Mouse (Mus musculus): Measurements from ENCODE around the gene Mrpl46.

Mrpl46 gene

GRCm38 (mm10) chr7:78769075-78769652 lies 14.2 kb downstream of the Mrpl46 start:
- no peak for DNase-seq (ENCODE audit: low read depth in 2 of 2, low spot score in 2 of 2)

DNA sequence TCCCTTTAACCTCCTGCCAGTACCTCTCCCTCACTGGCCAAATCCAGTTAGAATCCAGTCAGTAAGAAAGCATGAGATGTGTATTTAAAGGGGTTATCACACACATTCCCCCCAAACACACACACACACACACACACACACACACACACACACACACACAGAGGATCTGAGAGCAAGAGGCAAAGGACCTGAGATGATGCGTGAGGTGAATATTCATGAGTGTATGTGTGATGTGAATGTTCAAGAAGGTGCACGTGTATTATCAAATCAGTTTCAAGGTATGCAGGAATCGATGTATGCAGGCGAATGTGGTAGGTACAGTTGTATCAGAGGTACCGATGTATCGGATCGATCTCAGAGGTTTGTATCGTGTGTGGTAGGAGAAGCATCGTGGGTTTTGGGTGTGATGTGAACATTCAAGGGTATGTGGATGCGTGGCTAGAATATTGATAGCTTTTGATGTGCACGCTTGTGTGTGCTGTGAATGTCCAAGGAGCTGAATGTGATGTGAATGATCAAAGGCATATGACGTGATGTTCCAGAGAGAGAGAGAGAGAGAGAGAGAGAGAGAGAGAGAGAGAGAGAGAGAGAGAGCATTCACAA lies 15.3 kb downstream of the Mrpl46 start:
- no peak for DNase-seq (ENCODE audit: low read depth in 2 of 2, low spot score in 2 of 2)

DNA sequence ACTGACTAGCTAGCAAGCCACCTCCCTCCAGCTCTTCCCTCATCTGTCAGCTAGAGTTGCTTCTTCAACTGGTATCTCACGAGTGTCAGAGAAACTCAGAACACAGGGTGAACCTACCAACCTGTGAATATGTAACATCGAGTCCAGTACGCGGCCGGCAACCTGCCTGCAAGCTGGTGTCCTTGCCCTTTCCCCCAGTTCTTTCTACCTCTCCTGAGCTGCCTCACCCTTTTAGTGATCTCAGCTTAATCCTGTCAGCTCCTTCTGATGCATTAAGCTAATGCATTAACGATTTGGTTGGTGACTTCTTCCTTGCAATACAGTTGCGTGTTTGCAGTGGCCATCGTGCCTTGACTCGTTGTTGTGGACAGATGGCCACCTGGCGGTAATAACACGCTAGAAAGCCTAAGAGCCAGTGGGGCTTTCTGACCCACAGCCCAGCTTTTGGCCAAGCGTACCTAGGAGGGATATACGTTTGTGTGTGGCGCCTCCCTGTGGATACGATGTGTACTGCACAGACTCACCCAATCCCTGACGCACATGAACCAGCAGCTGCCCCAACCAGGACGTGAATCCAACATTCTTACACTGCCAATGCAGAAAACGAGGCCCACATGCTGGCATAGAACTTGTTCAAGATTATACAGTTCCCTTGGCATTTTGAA lies 17.2 kb downstream of the Mrpl46 start:
- peak; percentile 60 to 79 for DNase-seq (ENCODE audit: low read depth in 2 of 2, low spot score in 2 of 2)

GRCm38 (mm10) chr7:78765215-78765631 lies 18.1 kb downstream of the Mrpl46 start:
- no peak for DNase-seq (ENCODE audit: low read depth in 2 of 2, low spot score in 2 of 2)

DNA sequence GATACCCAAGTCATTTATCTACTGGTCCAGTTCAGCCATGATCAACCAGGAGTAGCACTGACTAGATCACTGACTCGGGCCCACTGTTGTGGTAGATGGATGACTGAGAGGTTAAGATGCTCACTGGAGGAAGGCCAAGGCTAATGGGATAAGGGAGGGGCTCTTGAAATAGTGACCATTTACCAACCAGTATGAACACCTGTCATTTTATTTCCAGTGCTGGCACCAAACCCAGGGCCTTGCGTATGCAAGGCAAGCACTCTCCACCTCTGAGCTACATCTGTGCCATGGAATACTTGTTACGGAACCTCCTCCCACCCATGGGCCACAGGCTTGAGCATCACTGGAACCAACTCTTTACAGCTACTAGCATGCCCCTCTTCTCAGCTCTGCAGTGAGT lies 19.5 kb downstream of the Mrpl46 start:
- DNase-seq (ENCODE audit: low read depth in 2 of 2, low spot score in 2 of 2) = no peak

DNA sequence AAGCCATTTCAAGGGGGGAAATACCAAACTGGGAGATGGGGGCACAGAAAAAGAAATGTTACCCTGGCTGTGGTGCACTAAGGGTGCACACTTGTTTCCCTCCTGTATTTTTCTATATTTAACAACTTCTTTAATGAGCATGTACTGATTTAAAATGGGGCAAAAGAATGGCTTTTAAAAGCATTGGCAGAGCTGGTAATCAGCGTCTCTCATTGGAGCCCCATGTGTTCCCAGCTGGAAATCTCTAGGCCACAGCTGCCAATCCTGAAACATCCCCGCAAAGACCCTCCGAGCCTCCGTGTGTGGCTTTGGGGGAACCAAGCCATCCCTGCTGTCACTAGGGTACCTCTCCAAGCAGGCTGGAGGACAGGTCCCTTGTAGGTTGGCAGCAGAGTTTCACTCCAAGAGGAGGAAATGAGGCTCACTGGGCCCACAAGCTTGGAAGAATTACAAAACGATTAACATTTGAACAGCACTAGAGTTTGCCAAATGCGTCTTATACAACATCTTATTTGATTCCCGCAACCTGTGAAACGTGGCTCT lies 28.8 kb downstream of the Mrpl46 start:
- no peak for DNase-seq (ENCODE audit: low read depth in 2 of 2, low spot score in 2 of 2)

GRCm38 (mm10) chr7:78753752-78754457 lies 29.4 kb downstream of the Mrpl46 start:
- DNase-seq (ENCODE audit: low read depth in 2 of 2, low spot score in 2 of 2) = no peak

GRCm38 (mm10) chr7:78752961-78753360 lies 30.4 kb downstream of the Mrpl46 start:
- no peak for DNase-seq (ENCODE audit: low read depth in 2 of 2, low spot score in 2 of 2)

- no peak for DNase-seq (ENCODE audit: low read depth in 2 of 2, low spot score in 2 of 2)
Measured at GRCm38 (mm10) chr7:78743731-78744385, 39.5 kb downstream of the Mrpl46 start.

GRCm38 (mm10) chr7:78739351-78740000 lies 43.9 kb downstream of the Mrpl46 start:
- DNase-seq (ENCODE audit: low read depth in 2 of 2, low spot score in 2 of 2) = no peak

GRCm38 (mm10) chr7:78737614-78738210 lies 45.6 kb downstream of the Mrpl46 start, which contains the start of gene Ntrk3:
Gene Ntrk3, minus strand, starts transcription at chr7:78738012.
- DNase-seq (ENCODE audit: low read depth in 2 of 2, low spot score in 2 of 2) = peak in 1 of 2 experiments; percentile 19

DNA sequence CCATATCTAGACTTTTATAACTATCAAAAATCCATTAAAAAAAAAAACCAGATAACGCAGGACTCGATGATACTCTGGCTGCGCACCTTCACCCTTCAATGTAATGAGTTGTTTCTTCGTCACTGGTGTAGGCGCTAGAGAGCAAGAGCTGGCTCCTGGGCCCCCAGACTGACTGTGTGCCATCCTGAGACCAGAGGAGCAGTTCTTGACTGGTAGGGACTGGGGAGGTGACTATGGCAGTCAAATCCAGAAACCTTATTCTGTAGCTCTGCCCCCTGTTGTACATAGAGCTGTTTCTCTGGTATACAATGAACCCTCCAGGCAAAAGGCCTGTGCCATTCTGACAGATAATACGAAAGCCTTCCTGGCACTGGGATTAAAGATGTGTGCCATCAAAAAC lies 46.1 kb downstream of the Mrpl46 start:
- DNase-seq (ENCODE audit: low read depth in 2 of 2, low spot score in 2 of 2) = no peak

- DNase-seq (ENCODE audit: low read depth in 2 of 2, low spot score in 2 of 2) = no peak
Measured at GRCm38 (mm10) chr7:78731391-78731790, 51.9 kb downstream of the Mrpl46 start.

All from CD8-positive naive resting alpha-beta T cell, adult 2 months (primary cell).